Mouse (Mus musculus): Measurements from ENCODE around the gene Tnxb. TPM values are rescaled to one million over a fixed set of nuclear protein-coding genes. Genes with fewer than 3 reads are reported as not detected.

Gene Tnxb
- total RNA-seq (2014; rRNA removed) (3.1 and 4.0 TPM in 2 replicates), polyA plus RNA-seq (2015; fragmentation: Nextera tagmentation; extraction: Ambion mirVana) (0.16 and 0.28 TPM in 2 replicates)

GRCm38 (mm10) chr17:34670235-34670634 is at the start of gene Tnxb:
Tnxb (plus strand) TSS chr17:34670535.
- Histone ChIP-seq H3K4me2 (ENCODE audit: low read depth, low read length) (peak within 1 kb of the TSS; percentile 52), H3K27ac (no peak within 1 kb of the TSS), H3K9me3 (ENCODE audit: low read length) (no peaks in the 10 kb centered on the region), H3K4me3 (ENCODE audit: low read length) (peak within 1 kb of the TSS; percentile 33), H3K9ac (replicated peaks; ENCODE audit: low read length) (peak within 1 kb of the TSS; percentile 37; the same call in 1 of the 2 replicates), H3K27me3 (ENCODE audit: insufficient read depth, low read length) (peaks cover 31% of the 10 kb centered on the region), H3K4me1 (ENCODE audit: insufficient read depth, low read length) (peaks cover 8% of the 10 kb centered on the region; the same call in 1 of the 2 replicates), H3K36me3 (ENCODE audit: insufficient read depth, low read length) (no peaks in the 10 kb centered on the region)
- no peak for DNase-seq (ENCODE audit: low spot score)
- 65% methylated on average over 7 of the region's 7 CpGs for WGBS
- no peak for ATAC-seq
- no peak for TF ChIP-seq CTCF (IDR thresholded peaks at IDR 0.05; ENCODE audit: low read depth)

DNA sequence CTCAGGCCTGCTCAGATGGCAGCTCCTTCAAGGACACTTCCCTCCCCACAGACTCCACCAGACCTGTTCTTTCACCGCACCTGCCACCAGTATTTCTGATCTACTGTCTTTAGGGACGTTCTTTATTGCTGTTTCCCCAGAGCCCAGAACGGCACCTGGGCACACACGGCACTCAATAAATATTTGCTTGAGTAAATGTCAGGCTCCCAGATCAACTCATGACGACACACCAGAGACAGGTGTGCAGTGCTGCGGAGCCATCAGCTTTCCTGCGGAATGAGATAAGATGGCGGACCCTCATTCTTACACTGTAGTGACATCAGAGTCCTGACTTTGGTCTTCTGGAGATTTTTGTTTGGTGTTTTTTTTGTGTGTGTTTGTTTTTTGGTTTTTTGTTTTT is 49.3 kb upstream of the Tnxb start:
- Histone ChIP-seq H3K9me3 (ENCODE audit: low read length) (no peaks in the 10 kb centered on the region), H3K9ac (replicated peaks; ENCODE audit: low read length) (no peak overlapping the region), H3K36me3 (ENCODE audit: insufficient read depth, low read length) (peaks cover 15% of the 10 kb centered on the region; the same call in 1 of the 2 replicates), H3K4me2 (ENCODE audit: low read depth, low read length) (no peak overlapping the region), H3K4me1 (ENCODE audit: insufficient read depth, low read length) (no peaks in the 10 kb centered on the region), H3K4me3 (ENCODE audit: low read length) (no peak overlapping the region), H3K27ac (no peak overlapping the region), H3K27me3 (ENCODE audit: insufficient read depth, low read length) (no peaks in the 10 kb centered on the region)
- WGBS = 92% methylated on average over 8 of the region's 8 CpGs
- ATAC-seq (no peak), DNase-seq (ENCODE audit: low spot score) (peak; percentile 1)
- no peak for TF ChIP-seq CTCF (IDR thresholded peaks at IDR 0.05; ENCODE audit: low read depth)

- ATAC-seq = no peak
- Histone ChIP-seq H3K9ac (replicated peaks; ENCODE audit: low read length) (no peak overlapping the region), H3K27ac (no peak overlapping the region), H3K9me3 (ENCODE audit: low read length) (no peaks in the 10 kb centered on the region), H3K36me3 (ENCODE audit: insufficient read depth, low read length) (peaks cover 8% of the 10 kb centered on the region; the same call in 1 of the 2 replicates), H3K27me3 (ENCODE audit: insufficient read depth, low read length) (no peaks in the 10 kb centered on the region), H3K4me2 (ENCODE audit: low read depth, low read length) (no peak overlapping the region), H3K4me1 (ENCODE audit: insufficient read depth, low read length) (peaks cover 8% of the 10 kb centered on the region; the same call in 1 of the 2 replicates), H3K4me3 (ENCODE audit: low read length) (no peak overlapping the region)
- peak; percentile 31; the same call in 1 of the 2 replicates for TF ChIP-seq CTCF (IDR thresholded peaks at IDR 0.05; ENCODE audit: low read depth)
- DNase-seq (ENCODE audit: low spot score) = no peak
- WGBS = 84% methylated on average over 9 of the region's 9 CpGs
Observed at GRCm38 (mm10) chr17:34623161-34623560, 47.2 kb upstream of the Tnxb start.

DNA sequence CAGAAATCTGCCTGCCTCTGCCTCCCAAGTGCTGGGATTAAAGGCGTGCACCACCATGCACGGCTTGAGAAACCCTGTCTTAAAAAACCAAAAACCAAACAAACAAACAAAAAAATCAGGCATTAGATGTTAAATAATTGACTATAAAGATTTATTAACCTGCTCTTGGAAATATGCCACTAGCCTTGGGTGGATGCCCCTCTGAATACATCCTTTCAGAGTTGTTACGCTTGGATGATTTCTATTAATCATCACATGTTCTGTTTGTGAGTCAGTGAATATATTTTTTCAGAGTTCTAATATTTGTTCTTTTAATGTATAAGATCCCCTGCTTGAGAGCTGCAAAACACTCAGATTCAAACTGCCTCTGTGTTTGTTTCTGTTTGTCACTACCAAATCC is 45.4 kb upstream of the Tnxb start:
- no peaks in the 10 kb centered on the region for H3K27me3 ChIP-seq (ENCODE audit: insufficient read depth, low read length)
- no peak overlapping the region for H3K9ac ChIP-seq (replicated peaks; ENCODE audit: low read length)
- H3K4me1 ChIP-seq (ENCODE audit: insufficient read depth, low read length) = peaks cover 27% of the 10 kb centered on the region
- H3K4me2 ChIP-seq (ENCODE audit: low read depth, low read length) = no peak overlapping the region
- no peak for TF ChIP-seq CTCF (IDR thresholded peaks at IDR 0.05; ENCODE audit: low read depth)
- no peak overlapping the region for H3K27ac ChIP-seq
- H3K36me3 ChIP-seq (ENCODE audit: insufficient read depth, low read length) = peaks cover 6% of the 10 kb centered on the region; the same call in 1 of the 2 replicates
- H3K4me3 ChIP-seq (ENCODE audit: low read length) = no peak overlapping the region
- H3K9me3 ChIP-seq (ENCODE audit: low read length) = no peaks in the 10 kb centered on the region
- WGBS = 93% methylated on average over 3 of the region's 3 CpGs
- no peak for ATAC-seq
- DNase-seq (ENCODE audit: low spot score) = no peak

DNA sequence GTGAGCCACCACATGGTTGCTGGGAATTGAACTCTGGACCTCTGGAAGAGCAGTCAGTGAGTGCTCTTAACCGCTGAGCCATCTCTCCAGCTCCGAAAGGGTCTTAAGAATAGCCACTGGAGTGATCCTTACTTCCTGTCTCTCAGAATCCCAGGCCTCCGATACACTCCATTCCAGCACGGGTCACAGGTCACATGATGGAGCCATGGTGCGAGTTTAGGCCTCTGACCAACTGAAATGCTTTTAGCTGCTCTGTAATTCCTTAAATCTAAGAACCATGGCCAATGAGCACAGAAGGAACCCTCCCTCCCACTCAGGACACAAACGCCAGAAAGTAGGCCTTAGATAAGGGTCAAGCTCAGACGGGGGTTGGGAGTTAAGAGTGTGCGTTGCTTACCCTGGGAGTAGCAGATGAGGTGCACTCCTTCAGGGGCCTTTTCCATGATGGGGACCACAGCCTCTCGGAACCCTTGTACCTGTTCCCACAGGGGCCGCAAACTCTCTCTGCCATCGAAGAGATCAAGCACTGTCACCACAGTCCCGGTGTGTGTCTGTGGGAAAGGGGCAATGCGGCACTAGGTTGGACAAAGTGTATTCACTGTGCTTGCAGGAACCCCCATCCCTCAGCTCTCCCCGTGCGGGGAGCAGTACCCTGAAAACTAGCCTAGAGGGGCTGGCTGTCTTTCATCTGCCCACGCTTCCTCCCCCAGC is 44.1 kb upstream of the Tnxb start:
- H3K9me3 ChIP-seq (ENCODE audit: low read length) = no peaks in the 10 kb centered on the region
- no peak for DNase-seq (ENCODE audit: low spot score)
- peak overlapping the region; percentile 98 for H3K4me2 ChIP-seq (ENCODE audit: low read depth, low read length)
- H3K9ac ChIP-seq (replicated peaks; ENCODE audit: low read length) = peak overlapping the region; percentile 59
- peak overlapping the region; percentile 95 for H3K27ac ChIP-seq
- TF ChIP-seq CTCF (IDR thresholded peaks at IDR 0.05; ENCODE audit: low read depth) = no peak
- H3K4me3 ChIP-seq (ENCODE audit: low read length) = peak overlapping the region; percentile 55
- peaks cover 38% of the 10 kb centered on the region for H3K4me1 ChIP-seq (ENCODE audit: insufficient read depth, low read length)
- H3K36me3 ChIP-seq (ENCODE audit: insufficient read depth, low read length) = peaks cover 6% of the 10 kb centered on the region; the same call in 1 of the 2 replicates
- H3K27me3 ChIP-seq (ENCODE audit: insufficient read depth, low read length) = no peaks in the 10 kb centered on the region
- no peak for ATAC-seq
- 46% methylated on average over 16 of the region's 16 CpGs for WGBS

DNA sequence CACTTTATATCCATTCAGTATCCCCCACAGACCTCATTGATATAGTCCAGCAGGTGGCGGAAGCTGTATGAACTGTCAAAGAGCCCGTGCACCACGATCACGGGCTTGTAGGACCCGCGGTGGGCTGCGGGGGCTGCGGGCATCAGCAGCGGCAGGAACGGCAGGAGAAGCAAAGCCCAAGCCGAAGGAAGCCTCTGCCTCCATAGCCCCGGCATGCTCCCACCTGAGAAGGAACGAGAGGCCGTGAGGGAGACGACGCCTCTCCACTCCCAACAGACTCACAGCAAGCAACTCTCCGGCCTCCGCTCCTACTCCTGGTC is 43.6 kb upstream of the Tnxb start:
- H3K4me2 ChIP-seq (ENCODE audit: low read depth, low read length) = peak overlapping the region; percentile 98
- peak; percentile 75 for TF ChIP-seq CTCF (IDR thresholded peaks at IDR 0.05; ENCODE audit: low read depth)
- peak overlapping the region; percentile 95 for H3K27ac ChIP-seq
- ATAC-seq (peak; percentile 21; the same call in 1 of the 2 replicates), DNase-seq (ENCODE audit: low spot score) (peak; percentile 80)
- H3K9me3 ChIP-seq (ENCODE audit: low read length) = no peaks in the 10 kb centered on the region
- 0% methylated on average over 18 of the region's 18 CpGs for WGBS
- peak overlapping the region; percentile 59 for H3K9ac ChIP-seq (replicated peaks; ENCODE audit: low read length)
- H3K27me3 ChIP-seq (ENCODE audit: insufficient read depth, low read length) = no peaks in the 10 kb centered on the region
- peaks cover 42% of the 10 kb centered on the region for H3K4me1 ChIP-seq (ENCODE audit: insufficient read depth, low read length)
- peaks cover 6% of the 10 kb centered on the region; the same call in 1 of the 2 replicates for H3K36me3 ChIP-seq (ENCODE audit: insufficient read depth, low read length)
- H3K4me3 ChIP-seq (ENCODE audit: low read length) = peak overlapping the region; percentile 55

Data from hindbrain, postnatal 0 days (tissue).